Mouse (Mus musculus): ENCODE data around the gene Lonrf2.

The Lonrf2 gene

DNA sequence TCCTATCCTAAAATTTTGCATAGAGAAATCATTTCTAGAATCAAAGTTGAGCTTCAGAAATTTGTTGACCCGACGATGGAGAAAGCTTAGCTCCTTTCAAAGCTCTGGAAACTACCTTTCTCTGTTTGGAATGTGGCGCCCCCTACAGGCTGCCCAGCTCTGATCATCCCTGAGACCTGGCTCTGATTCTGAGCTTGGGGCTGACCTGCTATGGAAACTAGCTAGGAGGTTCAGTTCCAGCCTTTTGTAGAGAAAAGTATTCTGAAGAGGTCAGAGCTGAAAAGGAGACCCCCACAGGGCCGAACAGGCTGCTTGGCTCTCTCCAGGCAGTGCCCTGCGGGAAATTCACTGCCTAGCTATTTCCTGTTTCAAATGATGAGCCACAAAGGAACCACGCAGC lies 66.6 kb downstream of the Lonrf2 start:
- peak; percentile 53 for DNase-seq (ENCODE audit: inconsistent ontology term)

DNA sequence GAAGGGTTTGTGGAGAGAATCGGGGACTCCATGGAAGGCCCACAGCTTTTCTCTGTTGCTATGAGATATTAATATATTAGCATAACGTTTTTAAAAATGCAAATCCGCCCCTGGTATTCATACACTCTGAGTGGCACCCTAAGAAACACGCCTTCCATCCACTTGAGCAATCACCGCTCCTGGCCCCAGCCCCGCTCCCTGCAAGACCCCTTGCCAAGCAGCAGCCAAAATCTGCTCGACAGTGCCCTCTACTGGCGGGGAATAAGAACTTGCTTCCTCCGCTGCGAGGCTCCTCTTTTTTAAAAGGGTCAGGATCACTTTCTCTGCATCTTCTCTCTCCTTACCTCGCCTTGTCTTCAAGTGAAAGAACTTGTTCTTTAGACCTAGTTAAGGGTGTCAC lies 68.7 kb downstream of the Lonrf2 start:
- DNase-seq (ENCODE audit: inconsistent ontology term): peak; percentile 53

DNA sequence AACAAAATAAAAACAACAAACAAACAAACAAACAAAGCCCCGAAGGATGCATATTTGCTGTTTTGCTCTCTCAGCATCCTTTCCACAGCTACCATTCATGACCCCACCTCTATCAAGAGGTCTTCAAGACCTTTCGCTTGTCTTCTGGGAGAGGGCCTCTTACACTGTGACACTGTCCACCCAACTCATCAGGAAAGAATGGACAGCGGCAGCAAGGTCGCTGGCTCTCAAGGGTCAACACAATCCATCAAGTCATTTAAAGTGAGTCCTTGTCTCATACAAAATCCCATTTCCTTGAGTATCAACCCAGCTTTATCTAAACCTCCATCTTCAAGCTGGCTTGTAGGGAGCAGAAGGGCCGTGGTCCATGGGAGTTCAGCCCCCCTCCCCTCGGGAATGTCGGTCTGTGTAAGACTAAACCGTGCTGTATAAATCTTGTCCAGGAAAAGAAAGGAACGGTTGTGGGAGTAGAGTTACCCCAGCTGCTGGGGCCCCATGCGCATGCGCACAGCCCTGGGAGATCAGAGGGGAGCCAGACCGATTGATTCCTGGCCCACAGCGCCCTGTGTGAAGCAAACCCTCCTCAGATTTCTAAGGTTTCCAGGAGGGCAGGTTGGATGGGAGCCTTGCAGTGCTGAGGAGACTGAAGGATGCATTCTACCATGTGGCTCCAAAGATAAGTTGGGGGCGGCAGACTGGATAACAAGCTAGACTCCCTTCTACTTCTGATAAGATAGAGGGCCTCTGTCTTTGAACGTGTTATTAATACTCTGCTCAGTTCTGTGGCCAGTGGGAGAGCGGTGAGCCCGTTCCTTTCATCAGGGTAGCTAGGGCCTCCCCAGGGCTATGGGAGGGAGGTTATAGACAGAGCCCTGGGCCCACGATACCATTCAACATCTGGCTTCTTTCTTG lies 69.6 kb downstream of the Lonrf2 start:
- DNase-seq (ENCODE audit: inconsistent ontology term): no peak

DNA sequence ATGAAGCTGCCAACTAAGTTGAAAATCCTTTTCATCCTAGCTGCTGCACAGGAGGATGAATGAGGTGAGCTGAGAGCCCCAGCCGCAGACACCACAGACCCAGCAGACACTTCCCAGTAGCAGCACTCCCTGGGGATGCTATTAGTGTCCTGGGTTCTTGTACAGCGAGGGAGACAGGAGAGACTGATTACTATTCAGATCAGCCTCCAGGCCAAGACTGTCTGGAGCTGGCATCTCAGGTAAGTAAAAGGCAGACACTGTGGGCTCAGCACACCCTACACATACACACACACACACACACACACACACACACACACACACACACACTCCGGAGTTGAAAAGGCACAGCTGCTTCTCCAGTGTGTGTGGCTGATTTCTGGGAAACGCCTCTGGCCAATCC lies 70.3 kb downstream of the Lonrf2 start:
- no peak for DNase-seq (ENCODE audit: inconsistent ontology term)

- no peak for DNase-seq (ENCODE audit: inconsistent ontology term)
Measured at GRCm38 (mm10) chr1:38763960-38764613, 72.4 kb downstream of the Lonrf2 start.

DNA sequence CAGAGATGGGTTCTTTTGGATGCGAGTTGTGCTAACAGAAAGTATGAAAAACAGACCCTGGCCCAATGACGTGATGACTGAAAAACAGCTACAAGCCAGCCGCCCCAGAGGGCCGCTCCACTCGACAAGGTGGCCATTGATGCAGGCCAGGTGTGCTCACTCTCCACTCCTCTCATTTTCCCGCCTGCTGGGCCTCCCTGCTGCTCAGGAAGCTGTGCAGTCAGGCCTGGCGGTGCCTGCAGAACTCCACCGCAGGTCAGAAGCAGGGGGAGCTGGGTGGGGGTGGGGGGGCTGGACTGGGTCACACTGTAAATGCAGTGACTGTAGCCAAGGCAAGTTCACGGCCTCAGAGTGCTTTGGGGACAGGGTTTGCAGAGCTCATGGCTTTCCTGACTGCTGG lies 76.1 kb downstream of the Lonrf2 start:
- DNase-seq (ENCODE audit: inconsistent ontology term): no peak

DNA sequence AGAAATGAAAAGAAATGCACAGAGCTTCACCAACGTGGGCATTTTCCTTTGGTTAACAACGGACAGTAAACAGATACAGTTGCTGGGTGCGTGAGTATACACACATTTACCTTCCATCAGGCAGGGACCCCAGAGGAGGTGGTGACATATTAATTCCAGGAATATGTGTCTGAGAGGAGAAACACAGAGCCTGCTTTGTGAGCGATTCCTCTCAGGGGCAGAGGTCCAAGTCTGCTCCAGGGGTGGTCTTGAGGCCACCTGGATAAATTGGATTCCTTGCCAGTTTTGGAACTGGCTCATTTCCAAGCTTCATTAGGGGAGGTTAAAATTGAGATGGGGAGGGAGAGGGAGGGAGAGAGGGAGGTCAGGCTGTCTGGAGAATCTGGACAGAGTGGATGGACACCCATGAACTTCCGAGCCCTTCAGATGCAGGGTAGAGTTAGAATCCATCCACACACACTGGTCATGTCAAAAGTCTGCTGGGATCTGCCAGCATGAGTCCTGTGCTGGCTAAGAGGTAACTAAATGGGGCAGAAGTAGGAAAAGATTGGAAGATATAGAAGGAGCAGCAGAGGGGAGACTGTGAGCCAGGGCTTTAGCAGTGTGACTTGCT lies 78.6 kb downstream of the Lonrf2 start:
- peak; percentile 79 for DNase-seq (ENCODE audit: inconsistent ontology term)

- no peak for DNase-seq (ENCODE audit: inconsistent ontology term)
Measured at GRCm38 (mm10) chr1:38743863-38744262, 92.6 kb downstream of the Lonrf2 start.

Measured in Muller cell, postnatal 12 days (primary cell).